Mouse (Mus musculus) embryonic fibroblast, embryonic 13.5 days (primary cell): ENCODE measurements at regions not wholly inside any gene's neighbourhood (a gene's known extent, or its start where the extent isn't known, plus 50 kb on each side); places are given as distances from the start of the nearest gene placed in this dataset.

ENCODE experiments used
- H3K27ac ChIP-seq: 2 replicates; pipeline ENCODE4 v1.5.1; 2012; ENCODE audit warnings: low read length, control low read depth, inconsistent platforms; ENCODE audit not compliant: insufficient read depth
- H3K4me1 ChIP-seq: 2 replicates; pipeline ENCODE4 v1.6.1; 2011; ENCODE audit warnings: low read length; ENCODE audit not compliant: control insufficient read depth, insufficient read depth
- H3K4me3 ChIP-seq: 2 replicates; pipeline ENCODE4 v1.5.1; 2011; ENCODE audit warnings: mild to moderate bottlenecking, control low read depth, low read length; ENCODE audit not compliant: insufficient read depth
- CTCF ChIP-seq: IDR thresholded peaks from 2 replicates; pipeline ENCODE4 v1.5.1; 2011; ENCODE audit warnings: mild to moderate bottlenecking, control low read depth, low read length, moderate library complexity, borderline replicate concordance; ENCODE audit not compliant: insufficient read depth
- POLR2A ChIP-seq: IDR thresholded peaks from 2 replicates; pipeline ENCODE4 v1.6.1; 2011; ENCODE audit warnings: low read depth, mild to moderate bottlenecking, control low read depth, low read length, moderate library complexity

GRCm38 (mm10) chr4:142633667-142634350 lies 394.6 kb upstream of the Kazn start:
- Histone ChIP-seq H3K4me1 (no peaks in the 10 kb centered on the region), H3K4me3 (no peak overlapping the region), H3K27ac (no peak overlapping the region)
- TF ChIP-seq POLR2A, result no peak
- TF ChIP-seq CTCF, result no peak

- TF ChIP-seq CTCF (no peak), POLR2A (no peak)
- H3K4me1 ChIP-seq, result no peaks in the 10 kb centered on the region
- H3K27ac ChIP-seq, result no peak overlapping the region
- H3K4me3 ChIP-seq, result no peak overlapping the region
Measured at GRCm38 (mm10) chr4:142626503-142627194, 387.4 kb upstream of the Kazn start.

- H3K4me1 ChIP-seq, result no peaks in the 10 kb centered on the region
- no peak for TF ChIP-seq CTCF
- TF ChIP-seq POLR2A, result no peak
- H3K27ac ChIP-seq, result no peak overlapping the region
- no peak overlapping the region for H3K4me3 ChIP-seq
Measured at GRCm38 (mm10) chr4:142625456-142625855, 386.3 kb upstream of the Kazn start.

DNA sequence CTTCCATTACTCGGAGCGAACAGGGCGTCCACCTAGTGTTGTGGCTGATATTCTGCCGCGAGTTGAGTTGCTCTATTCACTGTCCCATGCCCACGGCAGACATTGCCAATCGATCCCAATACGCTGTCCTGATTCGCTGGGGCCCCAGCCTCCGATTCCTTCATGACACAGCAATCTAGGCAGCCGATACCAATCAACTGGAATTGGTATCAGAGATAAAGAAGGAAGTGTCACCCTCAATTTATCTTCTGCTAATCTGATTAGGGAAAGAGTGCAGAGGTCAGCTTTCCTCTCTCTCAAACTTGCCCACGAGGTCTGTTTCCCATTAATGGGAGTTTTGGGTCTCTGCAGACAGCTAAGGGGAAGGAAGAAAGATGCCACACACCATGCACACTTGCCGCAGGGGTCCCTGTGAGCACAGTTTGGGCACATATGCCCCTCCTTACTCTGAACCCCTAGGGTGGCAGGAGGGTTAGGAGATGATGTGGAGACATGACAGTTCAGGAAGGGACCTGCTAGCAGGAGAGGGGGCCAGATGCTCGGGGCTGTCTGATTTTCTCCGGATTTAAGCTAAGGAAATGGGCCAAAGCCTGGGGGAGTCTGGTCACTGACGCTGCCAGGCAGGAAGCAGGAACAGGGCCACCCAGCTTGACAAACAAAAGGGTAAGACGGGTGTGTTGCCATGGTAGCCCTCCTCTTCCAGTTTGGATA lies 383.1 kb upstream of the Kazn start:
- Histone ChIP-seq H3K4me1 (no peaks in the 10 kb centered on the region), H3K27ac (no peak overlapping the region), H3K4me3 (no peak overlapping the region)
- TF ChIP-seq POLR2A (no peak), CTCF (no peak)

- H3K27ac ChIP-seq, result no peak overlapping the region
- no peaks in the 10 kb centered on the region for H3K4me1 ChIP-seq
- no peak overlapping the region for H3K4me3 ChIP-seq
- TF ChIP-seq POLR2A (no peak), CTCF (no peak)
Measured at GRCm38 (mm10) chr4:142619396-142619795, 380.2 kb upstream of the Kazn start.

DNA sequence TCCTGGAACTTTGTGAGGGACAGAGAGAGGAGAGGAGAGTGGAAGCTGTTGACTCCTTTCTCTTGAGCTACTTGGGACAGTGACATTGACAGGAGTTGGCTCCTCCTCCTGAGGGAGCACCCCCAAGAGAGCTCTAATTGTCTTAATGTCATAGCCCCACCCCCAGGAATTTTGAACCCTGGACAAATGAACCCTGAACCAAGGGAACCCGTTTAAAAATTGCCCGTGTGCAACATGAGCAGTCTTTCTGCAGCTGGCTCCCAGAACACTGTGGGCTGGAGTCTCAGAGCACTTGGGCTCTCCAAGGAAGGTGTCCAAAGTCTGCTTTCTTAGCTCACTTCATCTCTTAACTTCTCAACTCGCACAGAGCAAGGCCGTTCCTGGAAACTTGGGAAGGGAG lies 379.6 kb upstream of the Kazn start:
- no peaks in the 10 kb centered on the region for H3K4me1 ChIP-seq
- H3K27ac ChIP-seq, result no peak overlapping the region
- TF ChIP-seq POLR2A (no peak), CTCF (no peak)
- no peak overlapping the region for H3K4me3 ChIP-seq

GRCm38 (mm10) chr4:142617676-142618075 lies 378.5 kb upstream of the Kazn start:
- no peak overlapping the region for H3K27ac ChIP-seq
- no peak for TF ChIP-seq POLR2A
- TF ChIP-seq CTCF, result no peak
- no peak overlapping the region for H3K4me3 ChIP-seq
- no peaks in the 10 kb centered on the region for H3K4me1 ChIP-seq

- H3K27ac ChIP-seq, result no peak overlapping the region
- no peak overlapping the region for H3K4me3 ChIP-seq
- TF ChIP-seq POLR2A (no peak), CTCF (no peak)
- no peaks in the 10 kb centered on the region for H3K4me1 ChIP-seq
Measured at GRCm38 (mm10) chr4:142616901-142617300, 377.7 kb upstream of the Kazn start.

DNA sequence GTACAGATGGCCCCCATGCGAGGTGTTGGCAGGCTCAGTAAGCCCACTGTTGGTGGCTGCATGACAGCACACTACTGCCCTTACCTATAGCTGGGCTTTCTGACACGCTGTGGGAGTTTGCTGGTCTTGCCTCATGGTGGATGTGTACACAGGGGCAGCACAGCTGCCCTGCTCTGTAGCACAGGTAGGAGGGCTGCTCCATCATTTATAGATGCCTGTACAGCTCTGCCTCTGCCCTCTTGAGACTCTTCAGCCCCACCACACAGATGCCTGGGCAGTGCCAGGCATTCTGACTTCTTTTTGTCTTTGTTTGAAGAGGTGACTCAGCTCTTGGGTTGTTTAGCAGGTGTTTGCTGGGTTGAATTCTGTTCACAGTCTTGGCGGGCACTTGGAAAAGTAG lies 365.9 kb upstream of the Kazn start:
- Histone ChIP-seq H3K27ac (no peak overlapping the region), H3K4me1 (no peaks in the 10 kb centered on the region), H3K4me3 (no peak overlapping the region)
- TF ChIP-seq POLR2A, result no peak
- no peak for TF ChIP-seq CTCF

DNA sequence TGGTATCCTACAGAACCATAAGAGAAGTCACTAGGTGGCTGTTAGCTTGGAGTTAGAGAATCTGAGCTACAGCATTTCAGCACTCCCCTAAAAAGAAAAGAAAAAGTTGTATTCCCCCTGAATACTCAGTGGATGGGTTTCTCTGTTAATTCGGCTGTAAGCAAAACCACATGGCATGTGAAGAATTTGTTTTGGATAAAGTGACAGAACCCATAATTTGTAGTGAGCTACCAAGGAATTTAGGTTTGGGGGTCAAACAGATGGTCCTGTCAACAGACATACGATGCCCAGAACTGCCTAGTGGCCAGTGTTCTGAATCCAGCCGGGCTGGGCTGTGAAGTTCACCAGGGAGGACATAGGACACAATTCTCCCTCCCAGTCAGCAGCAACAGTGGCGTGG lies 358.0 kb upstream of the Kazn start:
- H3K27ac ChIP-seq, result no peak overlapping the region
- no peak overlapping the region for H3K4me3 ChIP-seq
- H3K4me1 ChIP-seq, result no peaks in the 10 kb centered on the region
- no peak for TF ChIP-seq POLR2A
- no peak for TF ChIP-seq CTCF
